Mouse (Mus musculus) urinary bladder, postnatal 25 days (tissue): ENCODE results near the gene Papola.
"Not testable (repeated sequence)": the region's sequence is repeated elsewhere in the genome, so short reads cannot be mapped to it uniquely, and the experiment has no call there.

Experiments used
- DNase-seq: peaks from one replicate; pipeline ENCODE4 v3.0.0; 2022; ENCODE audit warnings: low spot score

Gene Papola

GRCm38 (mm10) chr12:105805790-105806189 is 21.3 kb downstream of the Papola start:
- DNase-seq = no peak

- no peak for DNase-seq
Observed at GRCm38 (mm10) chr12:105806205-105806604, 21.7 kb downstream of the Papola start.

- DNase-seq = no peak
Observed at GRCm38 (mm10) chr12:105807416-105807815, 22.9 kb downstream of the Papola start.

- DNase-seq = no peak
Observed at GRCm38 (mm10) chr12:105808945-105809344, 24.5 kb downstream of the Papola start.

GRCm38 (mm10) chr12:105810608-105811007 is 26.1 kb downstream of the Papola start:
- DNase-seq = no peak

- no peak for DNase-seq
Observed at GRCm38 (mm10) chr12:105813957-105814356, 29.5 kb downstream of the Papola start.

GRCm38 (mm10) chr12:105823472-105823871 is 39.0 kb downstream of the Papola start:
- no peak for DNase-seq

- DNase-seq = no peak
Observed at GRCm38 (mm10) chr12:105824743-105825142, 40.2 kb downstream of the Papola start.

GRCm38 (mm10) chr12:105825266-105825665 is 40.8 kb downstream of the Papola start:
- DNase-seq = no peak

GRCm38 (mm10) chr12:105832541-105832940 is 48.0 kb downstream of the Papola start:
- DNase-seq = no peak

- no peak for DNase-seq
Observed at GRCm38 (mm10) chr12:105834926-105835325, 50.4 kb downstream of the Papola start.

- no peak for DNase-seq
Observed at GRCm38 (mm10) chr12:105835571-105835970, 51.1 kb downstream of the Papola start.

- DNase-seq = no peak
Observed at GRCm38 (mm10) chr12:105836196-105836595, 51.7 kb downstream of the Papola start.

GRCm38 (mm10) chr12:105839096-105839495 is 54.6 kb downstream of the Papola start:
- DNase-seq = no peak

- not testable (repeated sequence) for DNase-seq
Observed at GRCm38 (mm10) chr12:105840545-105840944, 56.1 kb downstream of the Papola start.

- DNase-seq = no peak
Observed at GRCm38 (mm10) chr12:105843243-105844005, 58.9 kb downstream of the Papola start.

- DNase-seq = no peak
Observed at GRCm38 (mm10) chr12:105844406-105844805, 59.9 kb downstream of the Papola start.

- no peak for DNase-seq
Observed at GRCm38 (mm10) chr12:105849102-105849501, 64.6 kb downstream of the Papola start.

GRCm38 (mm10) chr12:105850675-105851074 is 66.2 kb downstream of the Papola start:
- DNase-seq = no peak

- DNase-seq = no peak
Observed at GRCm38 (mm10) chr12:105852798-105853197, 68.3 kb downstream of the Papola start.

- DNase-seq = no peak
Observed at GRCm38 (mm10) chr12:105854639-105855038, 70.1 kb downstream of the Papola start.

GRCm38 (mm10) chr12:105857902-105858640 is 73.6 kb downstream of the Papola start:
- DNase-seq = no peak

GRCm38 (mm10) chr12:105862072-105862471 is 77.6 kb downstream of the Papola start:
- no peak for DNase-seq
